ENCODE assay signal across 1 mouse cellular context in the genomic region with DNA sequence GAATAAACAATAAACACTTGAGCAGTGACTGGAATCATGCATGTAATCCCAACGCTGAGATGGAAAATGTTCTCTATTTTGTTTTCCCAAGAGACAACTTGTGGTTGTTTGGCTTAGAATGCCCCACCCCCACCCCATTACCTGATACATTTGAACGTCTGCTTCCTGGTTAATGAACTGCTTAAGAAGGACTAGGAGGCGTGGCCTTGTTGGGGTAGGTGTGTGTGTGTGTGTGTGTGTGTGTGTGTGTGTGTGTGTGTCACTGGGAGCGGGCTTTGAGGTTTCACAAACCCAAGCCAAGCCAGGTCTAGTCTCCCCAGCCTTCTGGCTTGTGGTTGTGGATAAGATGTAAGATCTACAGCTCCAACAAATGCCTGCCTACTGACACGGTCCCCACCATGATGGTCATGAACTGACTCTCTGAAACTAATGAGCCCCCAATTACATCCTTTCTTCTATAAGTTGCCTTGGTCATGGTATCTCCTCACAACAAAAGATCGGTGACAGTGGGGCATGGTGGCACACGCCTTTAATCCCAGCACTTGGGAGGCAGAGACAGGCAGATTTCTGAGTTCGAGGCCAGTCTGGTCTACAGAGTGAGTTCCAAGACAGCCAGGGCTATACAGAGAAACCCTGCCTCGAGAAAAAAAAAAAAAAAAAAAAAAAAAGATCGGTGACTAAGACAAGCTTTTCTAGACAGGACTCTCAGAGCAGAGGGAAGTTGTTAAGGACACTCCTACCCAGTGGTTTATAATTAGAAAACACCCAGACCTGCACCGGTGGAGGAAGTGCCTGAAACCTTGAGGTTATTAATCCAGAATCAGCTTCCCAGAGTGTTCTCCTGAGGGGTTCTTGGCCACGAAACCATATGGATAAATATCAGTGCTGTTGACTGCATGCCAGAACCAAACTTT.
TF ChIP-seq lines count a peak whose summit lies in the region.

No protein-coding gene starts in this region.

TF ChIP-seq in MEL, 35 proteins besides CTCF, POLR2A, EP300 and RAD21:
- no peak for TF ChIP-seq NELFE (IDR thresholded peaks at IDR 0.05; ENCODE audit: low read depth, low read length)
- no peak for TF ChIP-seq MAFK (IDR thresholded peaks at IDR 0.05; ENCODE audit: borderline replicate concordance, low read depth, low read length)
- no peak for TF ChIP-seq SMC3 (IDR thresholded peaks at IDR 0.05; ENCODE audit: low read depth, low read length)
- 0 out of 2 replicates have a peak, but pooled peaks have one; percentile 23 for TF ChIP-seq MXI1 (IDR thresholded peaks at IDR 0.05; ENCODE audit: low read depth, low read length)
- no peak for TF ChIP-seq UBTF (IDR thresholded peaks at IDR 0.05; ENCODE audit: borderline replicate concordance, insufficient read depth, low read depth, low read length)
- TF ChIP-seq CHD2 (IDR thresholded peaks at IDR 0.05; ENCODE audit: low read length) = no peak
- TF ChIP-seq GATA1 (IDR thresholded peaks at IDR 0.05; ENCODE audit: low read depth, low read length) = no peak
- peak; percentile 47; the same call in 1 of the 2 replicates for TF ChIP-seq HCFC1 (IDR thresholded peaks at IDR 0.05; ENCODE audit: low read depth, low read length)
- no peak for TF ChIP-seq TBP (IDR thresholded peaks at IDR 0.05; ENCODE audit: low read depth, low read length)
- TF ChIP-seq POLR2AphosphoS2 (IDR thresholded peaks at IDR 0.05; ENCODE audit: low read length) = no peak
- TF ChIP-seq TCF12 (IDR thresholded peaks at IDR 0.05; ENCODE audit: low read depth, low read length) = no peak
- no peak for TF ChIP-seq MAZ (IDR thresholded peaks at IDR 0.05; ENCODE audit: low read depth, low read length)
- TF ChIP-seq MEF2A (IDR thresholded peaks at IDR 0.05; ENCODE audit: extremely low read depth, insufficient replicate concordance, low read depth, low read length, poor library complexity, severe bottlenecking) = peak; percentile 34; the same call in 1 of the 2 replicates
- no peak for TF ChIP-seq E2F4 (IDR thresholded peaks at IDR 0.05; ENCODE audit: borderline replicate concordance, low read depth, low read length)
- 0 out of 2 replicates have a peak, but pooled peaks have one; percentile 25 for TF ChIP-seq ZKSCAN1 (IDR thresholded peaks at IDR 0.05; ENCODE audit: low read depth, low read length)
- TF ChIP-seq ZC3H11A (IDR thresholded peaks at IDR 0.05; ENCODE audit: low read depth, low read length) = no peak
- peak; percentile 36; the same call in 1 of the 2 replicates for TF ChIP-seq MAX (IDR thresholded peaks at IDR 0.05; ENCODE audit: low read length)
- TF ChIP-seq SIN3A (IDR thresholded peaks at IDR 0.05; ENCODE audit: low read length) = peak; percentile 67
- TF ChIP-seq CHD1 (IDR thresholded peaks at IDR 0.05; ENCODE audit: low read depth, low read length) = no peak
- TF ChIP-seq MYC (IDR thresholded peaks at IDR 0.05; ENCODE audit: low read depth, low read length) = 0 out of 2 replicates have a peak, but pooled peaks have one; percentile 18
- TF ChIP-seq KAT2A (conservative IDR thresholded peaks at IDR 0.05; ENCODE audit: low read depth, low read length) = no peak
- TF ChIP-seq POLR2AphosphoS5 (IDR thresholded peaks at IDR 0.05; ENCODE audit: borderline replicate concordance, low read depth, low read length) = no peak
- TF ChIP-seq ETS1 (IDR thresholded peaks at IDR 0.05; ENCODE audit: low read depth, low read length) = peak; percentile 44
- TF ChIP-seq ZNF384 (IDR thresholded peaks at IDR 0.05; ENCODE audit: low read depth, low read length) = peak; percentile 96
- TF ChIP-seq RCOR1 (IDR thresholded peaks at IDR 0.05; ENCODE audit: low read depth, low read length) = peak; percentile 18; the same call in 1 of the 2 replicates
- no peak for TF ChIP-seq USF1 (IDR thresholded peaks at IDR 0.05; ENCODE audit: low read depth, low read length)
- 0 out of 2 replicates have a peak, but pooled peaks have one; percentile 40 for TF ChIP-seq ELF1 (IDR thresholded peaks at IDR 0.05; ENCODE audit: low read depth, low read length)
